In genomic region chr12:49399611-49400010, GRCm38 (mm10) we compare ENCODE assay signal across 17 mouse cellular contexts. TPM values are rescaled to one million over a fixed set of nuclear protein-coding genes. Genes with fewer than 3 reads are reported as not detected.
"Had no signal": no experiment of that assay in that cellular context is flagged by ENCODE, and none has a peak within 500 bp of the region (broad histone marks: within the 10 kb centered on the region; RNA-seq: fewer than 3 reads in every experiment).

No protein-coding gene starts in this region.

- H3K9ac ChIP-seq: liver, embryonic 15.5 days; midbrain, embryonic 12.5 days had no signal

- H3K27ac ChIP-seq: limb, embryonic 10.5 days; liver, embryonic 15.5 days; midbrain, embryonic 12.5 days had no signal

- H3K4me1 ChIP-seq: liver, embryonic 15.5 days had no signal

- ATAC-seq: lung, postnatal 0 days had no signal

- H3K36me3 ChIP-seq: limb, embryonic 10.5 days; liver, embryonic 15.5 days; midbrain, embryonic 12.5 days had no signal

- DNase-seq: kidney, adult 8-10 months; kidney, postnatal 25 days; lung, adult 2 months; lung, postnatal 4 days; right cerebral cortex, postnatal 14 days; thymus, postnatal 36 days had no signal

- H3K4me2 ChIP-seq: liver, embryonic 11.5 days; liver, embryonic 15.5 days had no signal

- H3K4me3 ChIP-seq: limb, embryonic 10.5 days; liver, embryonic 15.5 days; megakaryocyte, embryonic 14.5 days; midbrain, embryonic 12.5 days had no signal

- H3K9me3 ChIP-seq: limb, embryonic 10.5 days; liver, embryonic 15.5 days; midbrain, embryonic 12.5 days had no signal

RNA-seq across cellular contexts. Expression of gene Gm43517, which starts 14.6 kb away (rescaled TPM):
- polyA plus RNA-seq: kidney, embryonic 16.5 days; limb, embryonic 10.5 days; liver, embryonic 11.5 days; liver, embryonic 15.5 days; lung, adult 2 months; lung, postnatal 0 days; midbrain, postnatal 0 days; neural tube, embryonic 14.5 days; spleen, adult 2 months; stomach, embryonic 16.5 days had no signal

RNA-seq across cellular contexts. Expression of gene Foxg1, which starts 17.2 kb away (rescaled TPM):
- polyA plus RNA-seq: kidney, embryonic 16.5 days; lung, postnatal 0 days; neural tube, embryonic 14.5 days; spleen, adult 2 months had no signal
